Mouse (Mus musculus): ENCODE measurements around the gene Olfr398. TPM values are rescaled to one million over a fixed set of nuclear protein-coding genes. Genes with fewer than 3 reads are reported as not detected.

Olfr398 gene
- polyA plus RNA-seq (2017; shearing (Covaris generic)), result under 1 TPM in 1 of 2 experiments, not detected in 1; 0.04 TPM

DNA sequence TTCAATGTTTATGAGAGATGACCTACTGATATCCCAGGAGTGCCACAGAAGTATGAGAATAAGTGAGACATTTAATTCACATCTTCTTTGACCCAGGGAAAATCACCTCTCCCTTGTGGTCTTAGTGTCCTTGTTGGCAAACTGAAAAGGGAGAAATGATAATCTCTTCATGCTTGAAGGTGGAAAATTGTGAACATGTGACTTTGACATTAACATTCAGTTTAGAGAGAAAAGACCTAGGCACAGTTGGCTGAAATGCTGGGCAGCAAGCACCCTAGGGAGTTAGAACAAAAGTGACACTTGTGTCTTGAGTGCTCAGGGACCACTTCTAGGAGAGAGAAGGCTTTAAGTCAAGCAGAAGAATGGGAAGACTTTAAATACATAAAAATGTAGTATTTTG lies at the start of gene Olfr398:
Olfr398 (minus strand) TSS at position 101 of the 400 bp plus-strand sequence.

GRCm38 (mm10) chr11:73960517-73960916 lies 29.7 kb downstream of the Olfr398 start, which contains the start of gene Olfr397:
Olfr397 (plus strand) TSS chr11:73960817.

DNA sequence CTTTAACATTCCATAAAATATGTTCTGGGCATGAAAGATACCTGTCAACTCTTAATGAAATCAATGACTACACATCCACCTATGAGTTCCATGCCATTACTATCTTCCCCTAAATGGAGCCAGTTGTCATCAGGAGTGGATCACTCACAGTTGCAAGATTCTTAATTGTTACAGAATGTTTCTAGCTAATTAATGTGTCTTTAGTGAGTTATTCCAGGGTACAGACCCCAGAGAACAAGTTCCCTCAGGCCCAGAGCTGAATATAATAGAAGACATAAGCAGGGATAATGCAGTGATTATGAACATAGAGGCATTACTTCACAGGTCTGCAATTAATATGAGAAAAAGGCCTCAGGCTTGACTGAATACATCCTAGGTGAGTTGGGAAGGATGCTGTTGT lies 53.8 kb downstream of the Olfr398 start, which contains the start of gene Olfr23:
Olfr23 (plus strand) TSS at position 301 of the 400 bp plus-strand sequence.

Other genes starting within 250 kb of the Olfr398 start
- gene Olfr389, start 209.7 kb downstream of the Olfr398 start, polyA plus RNA-seq (2017; shearing (Covaris generic)), result not detected
- under 1 TPM in 1 of 2 experiments, not detected in 1; 0.22 TPM for gene Olfr390, start 207.4 kb downstream of the Olfr398 start, polyA plus RNA-seq (2017; shearing (Covaris generic))
- not detected for gene Olfr391-ps, start 187.4 kb downstream of the Olfr398 start, polyA plus RNA-seq (2017; shearing (Covaris generic))
- under 1 TPM in 1 of 2 experiments, not detected in 1; 0.06 TPM for gene Olfr392, start 173.4 kb downstream of the Olfr398 start, polyA plus RNA-seq (2017; shearing (Covaris generic))
- not detected for gene Olfr393, start 139.0 kb downstream of the Olfr398 start, polyA plus RNA-seq (2017; shearing (Covaris generic))
- gene Olfr394, start 99.6 kb downstream of the Olfr398 start, polyA plus RNA-seq (2017; shearing (Covaris generic)), result not detected
- gene Olfr395, start 81.1 kb downstream of the Olfr398 start, polyA plus RNA-seq (2017; shearing (Covaris generic)), result not detected
- under 1 TPM in 1 of 2 experiments, not detected in 1; 0.20 TPM for gene Olfr23, start 53.7 kb downstream of the Olfr398 start, polyA plus RNA-seq (2017; shearing (Covaris generic))
- under 1 TPM in 1 of 2 experiments, not detected in 1; 0.27 TPM for gene Olfr397, start 29.6 kb downstream of the Olfr398 start, polyA plus RNA-seq (2017; shearing (Covaris generic))
- gene Olfr139, start 66.1 kb upstream of the Olfr398 start, polyA plus RNA-seq (2017; shearing (Covaris generic)), result under 1 TPM in 1 of 2 experiments, not detected in 1; 0.44 TPM
- not detected for gene Olfr399, start 66.2 kb upstream of the Olfr398 start, polyA plus RNA-seq (2017; shearing (Covaris generic))
- gene Zfp616, start 79.5 kb upstream of the Olfr398 start, polyA plus RNA-seq (2017; shearing (Covaris generic)), result under 1 TPM in 1 of 2 experiments, not detected in 1; 0.08 TPM
- not detected for gene Olfr401, start 123.3 kb upstream of the Olfr398 start, polyA plus RNA-seq (2017; shearing (Covaris generic))
- not detected for gene Olfr402, start 163.1 kb upstream of the Olfr398 start, polyA plus RNA-seq (2017; shearing (Covaris generic))
- under 1 TPM in 1 of 2 experiments, not detected in 1; 0.10 TPM for gene Olfr403, start 195.8 kb upstream of the Olfr398 start, polyA plus RNA-seq (2017; shearing (Covaris generic))
- gene Olfr43, start 221.0 kb upstream of the Olfr398 start, polyA plus RNA-seq (2017; shearing (Covaris generic)), result under 1 TPM; 0.13 to 0.49 TPM

All from activated CD4-positive, CD25-positive, alpha-beta regulatory T cell (primary cell).